Mouse (Mus musculus): ENCODE results near the gene Runx2.

GRCm38 (mm10) chr17:44605749-44606148 lies 208.8 kb downstream of the Runx2 start:
- no peak for TF ChIP-seq CTCF (IDR thresholded peaks at IDR 0.05; ENCODE audit: low read depth)
- no peak for TF ChIP-seq EP300 (IDR thresholded peaks at IDR 0.05; ENCODE audit: low read depth)
